Mouse (Mus musculus) heart, embryonic 16.5 days (tissue): ENCODE data around the gene Alox12. TPM values are rescaled to one million over a fixed set of nuclear protein-coding genes. Genes with fewer than 3 reads are reported as not detected.

Source experiments
- ATAC-seq: fragments of 200-750 bp; cut with Nextera tagmentation; replicated peaks from 2 replicates; pipeline ENCODE4 v1.8.0; 2017; ENCODE audit warnings: moderate number of reproducible peaks; ENCODE audit not compliant: insufficient read depth, low FRiP score; ENCODE audit errors: extremely low read depth
- H3K27ac ChIP-seq: fragments of 300-500 bp; sonication (generic); 2 replicates; pipeline ENCODE4 v1.5.1; 2014; ENCODE audit warnings: mild to moderate bottlenecking, low read length, control low read depth, moderate library complexity
- H3K27me3 ChIP-seq: fragments of 300-500 bp; sonication (generic); 2 replicates; pipeline ENCODE4 v1.6.1; 2014; ENCODE audit warnings: low read length, mixed read lengths; ENCODE audit not compliant: control insufficient read depth, insufficient read depth
- H3K36me3 ChIP-seq: fragments of 300-500 bp; sonication (generic); 2 replicates; pipeline ENCODE4 v1.6.1; 2014; ENCODE audit not compliant: control insufficient read depth, insufficient read depth
- H3K4me1 ChIP-seq: fragments of 300-500 bp; sonication (generic); 2 replicates; pipeline ENCODE4 v1.6.1; 2014; ENCODE audit warnings: low read length, mixed read lengths; ENCODE audit not compliant: control insufficient read depth, insufficient read depth
- H3K4me2 ChIP-seq: fragments of 300-500 bp; sonication (generic); 2 replicates; pipeline ENCODE4 v1.6.1; 2014; ENCODE audit warnings: low read depth, mild to moderate bottlenecking, control low read depth, low read length
- H3K4me3 ChIP-seq: fragments of 300-500 bp; sonication (generic); 2 replicates; pipeline ENCODE4 v1.5.1; 2014; ENCODE audit warnings: mild to moderate bottlenecking, control low read depth, low read length
- H3K9ac ChIP-seq: fragments of 300-500 bp; sonication (generic); 2 replicates; pipeline ENCODE4 v1.6.1; 2014; ENCODE audit warnings: low read length, control low read depth
- H3K9me3 ChIP-seq: fragments of 300-500 bp; sonication (generic); replicated peaks from 2 replicates; pipeline ENCODE4 v1.6.1; 2016; ENCODE audit warnings: low read length; ENCODE audit not compliant: control insufficient read depth
- WGBS: fragments of 180-500 bp; shearing (Covaris S2); extraction: QIAGEN DNeasy Blood & Tissue Kit; methylation state at CpG from one replicate; pipeline ENCODE4 v1.1.7; 2014; 5-methylcytosine and 5-hydroxymethylcytosine counted together
- polyA plus RNA-seq: library from polyadenylated mRNA; unstranded; fragments of >200 nt; fragmentation: Nextera tagmentation; extraction: Ambion mirVana; gene quantifications from 2 replicates; pipeline ENCODE4 v1.2.1, GENCODE M21; 2015

The Alox12 gene
- polyA plus RNA-seq, 1 experiment from 2014 or later = 3.5 TPM

- ATAC-seq = no peak
- 63% methylated on average over 3 of the region's 3 CpGs for WGBS
- no peak overlapping the region for H3K4me3 ChIP-seq
Measured at GRCm38 (mm10) chr11:70284757-70285156, 29.6 kb upstream of the Alox12 start.

GRCm38 (mm10) chr11:70283666-70284065 is 28.5 kb upstream of the Alox12 start:
- no peak for ATAC-seq
- WGBS = 76% methylated on average over 4 of the region's 4 CpGs

More at GRCm38 (mm10) chr11:70284757-70285156, 29.6 kb upstream of the Alox12 start:
- Histone ChIP-seq H3K4me1 (peaks cover 7% of the 10 kb centered on the region), H3K4me2 (no peak overlapping the region), H3K27ac (no peak overlapping the region), H3K27me3 (no peaks in the 10 kb centered on the region), H3K9ac (no peak overlapping the region), H3K9me3 (no peaks in the 10 kb centered on the region), H3K36me3 (no peaks in the 10 kb centered on the region)

GRCm38 (mm10) chr11:70280441-70280840 is 25.3 kb upstream of the Alox12 start:
- H3K27me3 ChIP-seq = no peaks in the 10 kb centered on the region
- no peak overlapping the region for H3K4me2 ChIP-seq
- no peak; the same call in 1 of the 2 replicates for ATAC-seq
- no peaks in the 10 kb centered on the region for H3K36me3 ChIP-seq
- peaks cover 3% of the 10 kb centered on the region; the same call in 1 of the 2 replicates for H3K4me1 ChIP-seq
- peak overlapping the region; percentile 41; the same call in 1 of the 2 replicates for H3K27ac ChIP-seq
- no peak overlapping the region for H3K9ac ChIP-seq
- 54% methylated on average over 3 of the region's 3 CpGs for WGBS
- H3K9me3 ChIP-seq = no peaks in the 10 kb centered on the region
- H3K4me3 ChIP-seq = no peak overlapping the region

More at GRCm38 (mm10) chr11:70283666-70284065, 28.5 kb upstream of the Alox12 start:
- Histone ChIP-seq H3K9ac (no peak overlapping the region), H3K36me3 (no peaks in the 10 kb centered on the region), H3K9me3 (no peaks in the 10 kb centered on the region), H3K27me3 (no peaks in the 10 kb centered on the region), H3K27ac (no peak overlapping the region), H3K4me1 (peaks cover 3% of the 10 kb centered on the region; the same call in 1 of the 2 replicates), H3K4me2 (no peak overlapping the region), H3K4me3 (no peak overlapping the region)

GRCm38 (mm10) chr11:70278961-70279360 is 23.8 kb upstream of the Alox12 start:
- ATAC-seq = no peak
- Histone ChIP-seq H3K27ac (no peak overlapping the region), H3K27me3 (no peaks in the 10 kb centered on the region), H3K4me2 (no peak overlapping the region), H3K9ac (no peak overlapping the region), H3K4me1 (peaks cover 3% of the 10 kb centered on the region; the same call in 1 of the 2 replicates), H3K36me3 (no peaks in the 10 kb centered on the region), H3K4me3 (no peak overlapping the region), H3K9me3 (no peaks in the 10 kb centered on the region)
- WGBS = 81% methylated on average over 3 of the region's 3 CpGs

- Histone ChIP-seq H3K9me3 (no peaks in the 10 kb centered on the region), H3K9ac (no peak overlapping the region), H3K27ac (no peak overlapping the region), H3K4me1 (no peaks in the 10 kb centered on the region; the same call in 1 of the 2 replicates), H3K4me2 (no peak overlapping the region), H3K4me3 (no peak overlapping the region), H3K27me3 (no peaks in the 10 kb centered on the region), H3K36me3 (no peaks in the 10 kb centered on the region)
- ATAC-seq = no peak
- 81% methylated on average over 7 of the region's 7 CpGs for WGBS
Measured at GRCm38 (mm10) chr11:70271641-70272040, 16.5 kb upstream of the Alox12 start.

GRCm38 (mm10) chr11:70266405-70266804 is 11.3 kb upstream of the Alox12 start:
- no peak for ATAC-seq
- WGBS = 32% methylated on average over 1 of the region's 1 CpGs
- no peaks in the 10 kb centered on the region for H3K36me3 ChIP-seq
- no peak overlapping the region for H3K4me3 ChIP-seq
- no peaks in the 10 kb centered on the region for H3K9me3 ChIP-seq
- H3K9ac ChIP-seq = no peak overlapping the region
- peak overlapping the region; percentile 53 for H3K27ac ChIP-seq
- H3K4me1 ChIP-seq = peaks cover 11% of the 10 kb centered on the region
- no peak overlapping the region for H3K4me2 ChIP-seq
- no peaks in the 10 kb centered on the region for H3K27me3 ChIP-seq

GRCm38 (mm10) chr11:70265819-70266218 is 10.7 kb upstream of the Alox12 start:
- Histone ChIP-seq H3K27me3 (no peaks in the 10 kb centered on the region), H3K4me2 (no peak overlapping the region), H3K36me3 (no peaks in the 10 kb centered on the region), H3K4me3 (no peak overlapping the region), H3K9me3 (no peaks in the 10 kb centered on the region), H3K9ac (no peak overlapping the region), H3K4me1 (peaks cover 11% of the 10 kb centered on the region), H3K27ac (peak overlapping the region; percentile 53)
- no peak for ATAC-seq
- WGBS = 61% methylated on average over 4 of the region's 4 CpGs

GRCm38 (mm10) chr11:70265252-70265651 is 10.1 kb upstream of the Alox12 start:
- H3K9ac ChIP-seq = no peak overlapping the region
- no peak for ATAC-seq
- H3K36me3 ChIP-seq = no peaks in the 10 kb centered on the region
- no peak overlapping the region for H3K4me3 ChIP-seq
- no peaks in the 10 kb centered on the region for H3K27me3 ChIP-seq
- peaks cover 11% of the 10 kb centered on the region for H3K4me1 ChIP-seq
- no peaks in the 10 kb centered on the region for H3K9me3 ChIP-seq
- peak overlapping the region; percentile 45; the same call in 1 of the 2 replicates for H3K27ac ChIP-seq
- WGBS = 35% methylated on average over 3 of the region's 3 CpGs
- H3K4me2 ChIP-seq = no peak overlapping the region

GRCm38 (mm10) chr11:70259035-70259434 is 3.9 kb upstream of the Alox12 start:
- Histone ChIP-seq H3K4me3 (no peak overlapping the region), H3K36me3 (no peaks in the 10 kb centered on the region), H3K4me2 (no peak overlapping the region), H3K27me3 (peaks cover 11% of the 10 kb centered on the region), H3K4me1 (no peaks in the 10 kb centered on the region), H3K9ac (no peak overlapping the region), H3K27ac (no peak overlapping the region), H3K9me3 (no peaks in the 10 kb centered on the region)
- no peak for ATAC-seq
- 93% methylated on average over 4 of the region's 4 CpGs for WGBS
